Mouse (Mus musculus): ENCODE measurements around the gene Gm20662. TPM values are rescaled to one million over a fixed set of nuclear protein-coding genes. Genes with fewer than 3 reads are reported as not detected.

Gm20662 gene
- total RNA-seq, 1 experiment from 2014 or later: 1.6 TPM

DNA sequence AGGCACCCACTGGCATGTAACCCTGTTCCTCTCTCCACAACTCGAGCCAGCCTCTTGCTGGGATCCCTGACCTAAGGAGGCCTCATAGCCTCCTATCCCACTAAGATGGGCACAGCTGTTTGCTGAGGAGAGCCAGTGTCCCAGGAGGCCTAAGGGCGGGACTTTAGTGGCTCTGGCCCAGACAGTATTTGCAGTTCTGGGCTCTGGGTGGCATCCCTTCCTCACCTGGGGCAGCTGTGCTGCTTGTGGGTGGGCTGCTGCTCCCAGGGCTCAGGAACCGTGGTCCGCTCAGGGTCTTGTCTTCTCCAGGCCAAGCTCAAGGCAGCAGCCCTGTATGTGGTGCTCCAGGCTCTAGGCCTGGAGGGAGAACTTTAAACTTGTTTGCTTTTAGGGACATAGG lies 50.4 kb downstream of the Gm20662 start:
- no peak for ATAC-seq (replicated peaks in 1 of 2; ENCODE audit: insufficient read depth in 1 of 2, low FRiP score in 2 of 2, low TSS enrichment in 1 of 2, low read depth in 1 of 2, poor library complexity in 2 of 2, severe bottlenecking in 2 of 2)

DNA sequence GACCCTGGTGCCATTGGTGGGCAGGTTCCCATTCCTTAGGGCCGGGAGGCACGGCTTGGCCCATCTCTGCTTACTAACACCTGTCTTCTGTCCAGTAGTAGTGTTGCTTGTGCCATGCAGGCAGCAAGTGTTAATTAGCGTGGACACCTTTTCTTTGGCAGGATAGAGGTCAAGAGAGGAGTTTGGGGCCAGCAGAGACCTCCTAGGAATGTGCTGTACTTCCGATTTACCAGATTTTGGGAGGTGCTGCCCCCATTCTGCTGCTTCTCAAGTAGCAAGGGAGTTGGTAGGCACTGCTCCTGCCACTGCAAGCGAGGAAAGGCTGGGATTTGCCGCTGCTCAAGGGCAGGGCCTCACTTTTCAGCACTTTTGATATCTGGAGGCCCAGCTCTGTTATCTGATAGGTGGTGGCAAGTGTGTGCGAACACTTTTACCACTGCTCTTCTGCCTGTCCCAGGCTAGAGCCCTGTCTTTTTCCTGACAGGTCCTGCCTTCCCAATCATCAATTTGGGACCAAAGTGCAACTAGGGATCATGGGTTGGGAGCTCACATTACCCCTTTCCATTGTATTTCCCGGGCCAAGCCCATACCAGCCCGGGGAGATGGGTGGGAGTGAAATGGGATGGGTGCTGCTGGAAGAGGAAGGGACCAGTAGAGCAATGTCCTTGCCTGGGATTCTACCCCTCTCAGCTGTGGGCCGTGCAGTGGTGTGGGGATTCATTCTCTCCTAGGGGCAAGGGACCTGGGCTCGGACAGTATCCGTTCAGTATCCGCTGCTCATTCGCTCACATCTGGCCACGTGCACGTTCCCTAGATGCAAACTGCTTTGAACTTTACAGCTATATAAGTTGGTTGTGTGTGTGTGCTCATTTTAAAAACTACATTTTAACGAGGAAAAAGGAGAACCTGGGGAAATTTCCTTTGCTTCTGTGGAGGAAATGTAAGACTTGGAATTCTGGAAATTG lies 51.7 kb downstream of the Gm20662 start:
- no peak for ATAC-seq (replicated peaks in 1 of 2; ENCODE audit: insufficient read depth in 1 of 2, low FRiP score in 2 of 2, low TSS enrichment in 1 of 2, low read depth in 1 of 2, poor library complexity in 2 of 2, severe bottlenecking in 2 of 2)

DNA sequence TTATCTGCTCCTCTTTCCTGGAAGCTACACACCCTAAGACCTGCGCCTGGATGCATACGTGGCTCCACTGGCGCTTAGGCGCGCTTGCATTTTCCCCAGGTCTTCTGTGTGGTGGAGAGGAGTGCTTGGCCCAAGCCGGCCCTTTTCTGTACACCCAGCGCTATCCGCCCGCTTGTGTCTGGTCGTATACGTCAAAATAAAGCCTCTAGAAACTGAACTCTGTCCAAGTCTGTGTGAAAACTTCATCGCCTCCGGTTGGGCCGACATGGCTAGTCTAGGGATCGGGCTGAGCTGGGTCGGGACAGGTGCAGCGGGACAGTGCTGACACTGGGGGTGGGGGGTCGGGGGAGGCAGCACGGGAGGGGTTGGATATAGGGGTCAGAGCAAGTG lies 52.4 kb downstream of the Gm20662 start:
- ATAC-seq (replicated peaks in 1 of 2; ENCODE audit: insufficient read depth in 1 of 2, low FRiP score in 2 of 2, low TSS enrichment in 1 of 2, low read depth in 1 of 2, poor library complexity in 2 of 2, severe bottlenecking in 2 of 2): no peak

- ATAC-seq (replicated peaks in 1 of 2; ENCODE audit: insufficient read depth in 1 of 2, low FRiP score in 2 of 2, low TSS enrichment in 1 of 2, low read depth in 1 of 2, poor library complexity in 2 of 2, severe bottlenecking in 2 of 2): peak; percentile 88
Observed at GRCm38 (mm10) chr9:108049016-108049455, 52.9 kb downstream of the Gm20662 start, which contains the start of gene Gmppb. Gene Gmppb, plus strand, starts transcription at chr9:108049242.

GRCm38 (mm10) chr9:108049561-108050251 lies 53.6 kb downstream of the Gm20662 start:
- no peak for ATAC-seq (replicated peaks in 1 of 2; ENCODE audit: insufficient read depth in 1 of 2, low FRiP score in 2 of 2, low TSS enrichment in 1 of 2, low read depth in 1 of 2, poor library complexity in 2 of 2, severe bottlenecking in 2 of 2)

DNA sequence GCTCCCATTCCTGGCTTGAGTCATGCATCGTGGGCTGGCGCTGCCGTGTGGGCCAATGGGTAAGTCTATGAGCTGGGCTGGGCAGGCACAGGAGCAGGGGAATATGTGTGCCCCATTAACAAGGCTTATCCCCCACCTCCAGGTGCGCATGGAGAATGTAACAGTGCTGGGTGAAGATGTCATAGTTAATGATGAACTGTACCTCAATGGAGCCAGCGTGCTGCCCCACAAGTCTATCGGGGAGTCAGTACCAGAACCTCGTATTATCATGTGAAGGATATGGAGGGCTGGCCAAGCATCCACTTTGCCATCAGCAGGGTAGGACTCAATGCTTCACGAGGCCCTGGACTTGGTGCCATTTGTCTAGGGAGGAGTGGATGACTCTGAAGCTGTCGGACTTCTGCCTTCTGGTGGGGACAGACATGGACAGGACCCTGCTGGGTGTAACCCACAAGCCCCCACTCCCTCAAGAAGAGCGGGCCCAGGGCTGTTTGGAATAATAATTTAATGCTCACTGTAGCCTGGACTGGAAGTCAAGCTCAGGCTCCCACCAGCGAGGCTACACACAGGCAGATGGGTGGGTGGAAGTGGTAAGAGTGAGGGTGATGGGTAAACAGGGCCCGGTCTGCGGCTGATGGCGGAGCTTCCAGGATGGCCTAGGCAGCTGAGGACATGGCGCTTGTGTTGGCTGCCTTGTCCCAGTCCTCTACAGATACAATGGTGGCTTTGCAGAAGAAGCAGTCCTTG lies 55.2 kb downstream of the Gm20662 start:
- ATAC-seq (replicated peaks in 1 of 2; ENCODE audit: insufficient read depth in 1 of 2, low FRiP score in 2 of 2, low TSS enrichment in 1 of 2, low read depth in 1 of 2, poor library complexity in 2 of 2, severe bottlenecking in 2 of 2): no peak

GRCm38 (mm10) chr9:108051931-108052220 lies 55.7 kb downstream of the Gm20662 start:
- no peak for ATAC-seq (replicated peaks in 1 of 2; ENCODE audit: insufficient read depth in 1 of 2, low FRiP score in 2 of 2, low TSS enrichment in 1 of 2, low read depth in 1 of 2, poor library complexity in 2 of 2, severe bottlenecking in 2 of 2)

DNA sequence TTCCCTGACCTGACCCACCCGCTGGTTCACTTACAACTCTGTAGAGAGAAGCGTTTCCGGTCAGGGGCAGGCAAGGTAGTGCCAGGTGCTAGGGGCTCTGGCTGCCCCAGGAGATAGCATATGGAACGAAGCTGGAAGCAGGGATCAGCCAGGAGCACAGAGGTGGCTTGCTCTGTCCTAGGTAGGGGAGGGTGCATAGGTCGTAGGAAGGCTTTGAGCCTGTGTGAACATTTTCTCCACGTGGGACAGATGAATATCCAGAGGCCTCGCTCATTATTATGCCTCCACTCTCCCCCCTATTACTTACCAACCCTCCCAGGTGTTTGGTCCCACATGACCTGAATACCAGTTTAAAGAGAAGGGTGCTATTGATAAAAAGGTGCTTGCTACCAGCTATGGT lies 56.3 kb downstream of the Gm20662 start:
- no peak for ATAC-seq (replicated peaks in 1 of 2; ENCODE audit: insufficient read depth in 1 of 2, low FRiP score in 2 of 2, low TSS enrichment in 1 of 2, low read depth in 1 of 2, poor library complexity in 2 of 2, severe bottlenecking in 2 of 2)

GRCm38 (mm10) chr9:108052885-108053664 lies 56.9 kb downstream of the Gm20662 start, which contains the start of gene Amigo3:
Gene Amigo3, plus strand, starts transcription at chr9:108053159.
- ATAC-seq (replicated peaks in 1 of 2; ENCODE audit: insufficient read depth in 1 of 2, low FRiP score in 2 of 2, low TSS enrichment in 1 of 2, low read depth in 1 of 2, poor library complexity in 2 of 2, severe bottlenecking in 2 of 2): peak; percentile 72 to 80

DNA sequence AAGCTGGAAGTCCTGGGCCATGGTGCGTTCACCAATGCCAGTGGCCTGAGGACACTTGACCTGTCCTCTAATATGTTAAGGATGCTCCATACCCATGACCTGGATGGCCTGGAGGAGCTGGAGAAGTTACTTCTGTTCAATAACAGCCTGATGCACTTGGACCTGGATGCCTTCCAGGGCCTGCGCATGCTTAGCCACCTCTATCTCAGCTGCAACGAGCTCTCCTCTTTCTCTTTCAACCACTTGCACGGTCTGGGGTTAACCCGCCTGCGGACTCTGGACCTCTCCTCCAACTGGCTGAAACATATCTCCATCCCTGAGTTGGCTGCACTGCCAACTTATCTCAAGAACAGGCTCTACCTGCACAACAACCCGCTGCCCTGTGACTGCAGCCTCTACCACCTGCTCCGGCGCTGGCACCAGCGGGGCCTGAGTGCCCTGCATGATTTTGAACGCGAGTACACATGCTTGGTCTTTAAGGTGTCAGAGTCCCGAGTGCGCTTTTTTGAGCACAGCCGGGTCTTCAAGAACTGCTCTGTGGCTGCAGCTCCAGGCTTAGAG lies 57.6 kb downstream of the Gm20662 start:
- no peak for ATAC-seq (replicated peaks in 1 of 2; ENCODE audit: insufficient read depth in 1 of 2, low FRiP score in 2 of 2, low TSS enrichment in 1 of 2, low read depth in 1 of 2, poor library complexity in 2 of 2, severe bottlenecking in 2 of 2)

GRCm38 (mm10) chr9:108054331-108055040 lies 58.3 kb downstream of the Gm20662 start:
- no peak for ATAC-seq (replicated peaks in 1 of 2; ENCODE audit: insufficient read depth in 1 of 2, low FRiP score in 2 of 2, low TSS enrichment in 1 of 2, low read depth in 1 of 2, poor library complexity in 2 of 2, severe bottlenecking in 2 of 2)

- no peak for ATAC-seq (replicated peaks in 1 of 2; ENCODE audit: insufficient read depth in 1 of 2, low FRiP score in 2 of 2, low TSS enrichment in 1 of 2, low read depth in 1 of 2, poor library complexity in 2 of 2, severe bottlenecking in 2 of 2)
Observed at GRCm38 (mm10) chr9:108055061-108055460, 58.9 kb downstream of the Gm20662 start.

DNA sequence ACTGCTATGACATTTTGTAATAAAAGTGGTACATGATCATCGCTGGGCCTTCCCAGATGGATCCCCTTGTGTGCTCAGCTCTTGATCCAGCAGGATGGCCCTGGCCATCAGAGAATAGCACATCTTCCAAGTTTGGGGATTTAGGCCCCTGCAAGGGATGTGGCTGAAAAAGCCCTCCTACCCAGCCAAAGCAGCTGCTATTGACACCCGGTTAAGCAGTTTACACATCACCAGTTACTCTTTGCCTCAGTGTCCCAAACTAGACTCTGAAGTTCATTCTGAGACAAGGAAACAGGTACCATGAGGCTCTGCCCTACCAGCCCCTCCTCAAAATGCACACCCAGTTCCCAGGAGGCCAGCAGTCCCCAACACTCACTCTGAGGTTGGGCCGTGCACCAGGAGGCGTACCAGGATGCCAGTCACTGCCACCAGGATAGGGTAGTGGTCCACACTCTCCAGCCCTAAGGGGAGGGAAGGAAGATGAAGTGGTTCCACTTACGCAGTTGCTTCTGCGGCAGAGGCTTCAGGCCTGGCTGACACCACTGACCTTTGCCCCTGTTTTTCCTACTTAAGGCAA lies 59.6 kb downstream of the Gm20662 start:
- ATAC-seq (replicated peaks in 1 of 2; ENCODE audit: insufficient read depth in 1 of 2, low FRiP score in 2 of 2, low TSS enrichment in 1 of 2, low read depth in 1 of 2, poor library complexity in 2 of 2, severe bottlenecking in 2 of 2): no peak

DNA sequence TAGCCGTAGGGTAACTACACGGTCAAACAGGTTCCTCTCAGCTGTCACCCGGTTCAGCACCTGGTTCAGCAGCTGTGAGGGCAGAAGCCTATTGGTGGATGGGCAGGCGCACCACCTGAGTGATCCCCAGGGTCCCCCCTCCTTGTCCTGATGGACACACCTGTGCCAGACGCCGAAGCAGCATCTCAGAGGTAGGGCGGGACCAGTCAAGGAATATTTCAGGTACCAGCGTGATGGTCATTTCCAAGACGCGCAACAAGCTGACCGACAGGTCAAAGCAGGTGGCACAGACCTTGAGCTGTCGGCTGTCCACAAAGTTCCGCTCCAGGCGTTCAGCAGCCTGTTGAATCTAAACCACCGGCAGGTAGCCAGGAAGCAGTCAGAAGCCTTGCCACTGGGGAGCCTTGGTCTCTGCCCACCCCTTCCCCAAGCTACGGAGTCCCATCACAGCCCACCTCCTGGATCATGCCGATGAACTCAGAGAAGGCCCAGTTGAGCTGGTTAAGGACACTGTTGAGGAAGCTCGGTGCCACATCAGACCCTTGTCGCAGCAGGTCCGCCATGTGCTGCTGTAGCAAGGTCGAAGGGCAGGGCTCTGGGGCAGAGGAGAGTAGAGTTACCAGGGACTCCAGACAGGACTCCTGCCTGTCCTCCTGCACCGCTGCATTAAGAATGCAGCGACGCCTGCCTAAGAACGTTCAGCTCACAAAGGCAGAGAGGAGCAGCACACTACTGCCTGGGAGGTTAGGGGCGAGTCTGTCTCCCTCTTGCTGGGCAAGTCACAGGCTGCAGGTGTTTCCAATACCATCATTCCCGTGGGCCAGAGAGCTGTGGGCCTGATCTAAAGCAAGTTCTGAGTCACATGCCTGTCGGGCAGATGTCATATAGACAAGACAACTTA lies 60.5 kb downstream of the Gm20662 start:
- no peak for ATAC-seq (replicated peaks in 1 of 2; ENCODE audit: insufficient read depth in 1 of 2, low FRiP score in 2 of 2, low TSS enrichment in 1 of 2, low read depth in 1 of 2, poor library complexity in 2 of 2, severe bottlenecking in 2 of 2)

DNA sequence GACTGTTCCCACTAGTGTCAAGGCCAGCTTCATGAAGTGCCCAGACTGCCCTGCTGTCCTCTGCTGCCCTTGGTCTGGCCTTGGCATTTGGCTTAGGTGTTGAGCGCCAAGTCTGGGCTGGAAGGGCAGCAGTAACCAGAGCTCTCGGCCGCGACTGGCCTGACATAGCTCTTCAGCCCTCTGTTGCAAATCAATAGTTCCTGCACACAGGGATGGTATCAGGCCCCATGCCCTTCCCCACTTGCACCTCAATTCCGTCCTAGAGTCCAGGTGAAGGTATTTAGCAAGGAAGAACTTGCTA lies 61.1 kb downstream of the Gm20662 start:
- ATAC-seq (replicated peaks in 1 of 2; ENCODE audit: insufficient read depth in 1 of 2, low FRiP score in 2 of 2, low TSS enrichment in 1 of 2, low read depth in 1 of 2, poor library complexity in 2 of 2, severe bottlenecking in 2 of 2): no peak

Data from hematopoietic stem cell, adult 5-6 weeks (primary cell).